Mouse (Mus musculus) heart, postnatal 0 days (tissue): ENCODE measurements at regions not wholly inside any gene's neighbourhood (a gene's known extent, or its start where the extent isn't known, plus 50 kb on each side); places are given as distances from the start of the nearest gene placed in this dataset.

Source experiments
- ATAC-seq: fragments of 200-750 bp; cut with Nextera tagmentation; 2 replicates; pipeline ENCODE4 v1.8.0; 2017; ENCODE audit warnings: low read depth, moderate number of reproducible peaks, moderate library complexity; ENCODE audit not compliant: insufficient read depth
- DNase-seq: peaks from one replicate; pipeline ENCODE4 v3.0.0-alpha.2; 2016; ENCODE audit warnings: low spot score
- H3K27ac ChIP-seq: fragments of 300-500 bp; sonication (generic); 2 replicates; pipeline ENCODE4 v1.5.1; 2014; ENCODE audit warnings: low read depth, mild to moderate bottlenecking
- H3K27me3 ChIP-seq: fragments of 300-500 bp; sonication (generic); 2 replicates; pipeline ENCODE4 v1.6.1; 2014; ENCODE audit warnings: low read length, mixed read lengths; ENCODE audit not compliant: control insufficient read depth, insufficient read depth
- H3K36me3 ChIP-seq: fragments of 300-500 bp; sonication (generic); replicated peaks from 2 replicates; pipeline ENCODE4 v1.6.1; 2014; ENCODE audit warnings: low read length, mixed read lengths; ENCODE audit not compliant: control insufficient read depth, insufficient read depth
- H3K4me1 ChIP-seq: fragments of 300-500 bp; sonication (generic); 2 replicates; pipeline ENCODE4 v1.6.1; 2014; ENCODE audit warnings: antibody characterized with exemption; ENCODE audit not compliant: control insufficient read depth, insufficient read depth
- H3K4me2 ChIP-seq: fragments of 300-500 bp; sonication (generic); 2 replicates; pipeline ENCODE4 v1.6.1; 2014; ENCODE audit warnings: low read depth, mild to moderate bottlenecking, low read length, moderate library complexity
- H3K4me3 ChIP-seq: fragments of 300-500 bp; sonication (generic); 2 replicates; pipeline ENCODE4 v1.5.1; 2014; ENCODE audit warnings: low read depth, low read length
- H3K9ac ChIP-seq: fragments of 300-500 bp; sonication (generic); replicated peaks from 2 replicates; pipeline ENCODE4 v1.6.1; 2014; ENCODE audit warnings: low read depth, low read length, mixed read lengths
- H3K9me3 ChIP-seq: fragments of 300-500 bp; sonication (generic); replicated peaks from 2 replicates; pipeline ENCODE4 v1.6.1; 2016; ENCODE audit warnings: low read length; ENCODE audit not compliant: control insufficient read depth
- CTCF ChIP-seq: IDR thresholded peaks from 2 replicates; pipeline ENCODE4 v1.5.1; 2016; ENCODE audit warnings: antibody characterized with exemption, control low read depth, low read depth
- EP300 ChIP-seq: IDR thresholded peaks from 2 replicates; pipeline ENCODE4 v1.6.1; 2016; ENCODE audit warnings: antibody characterized with exemption, low read depth
- WGBS: fragments of 180-500 bp; shearing (Covaris S2); extraction: QIAGEN DNeasy Blood & Tissue Kit; methylation state at CpG from one replicate; pipeline ENCODE4 v1.1.7; 2014; 5-methylcytosine and 5-hydroxymethylcytosine counted together

GRCm38 (mm10) chr14:118318524-118318923, 51.8 kb downstream of the Gm9376 start:
- WGBS, result 41% methylated on average over 11 of the region's 11 CpGs
- H3K4me2 ChIP-seq, result no peak overlapping the region
- H3K36me3 ChIP-seq, result no peaks in the 10 kb centered on the region
- H3K27ac ChIP-seq, result no peak overlapping the region
- no peak overlapping the region for H3K4me3 ChIP-seq
- no peak overlapping the region for H3K9ac ChIP-seq
- TF ChIP-seq EP300 (no peak), CTCF (no peak)
- DNase-seq, result no peak
- no peaks in the 10 kb centered on the region for H3K4me1 ChIP-seq
- no peak for ATAC-seq
- H3K9me3 ChIP-seq, result no peaks in the 10 kb centered on the region
- H3K27me3 ChIP-seq, result peaks cover 24% of the 10 kb centered on the region; the same call in 1 of the 2 replicates

DNA sequence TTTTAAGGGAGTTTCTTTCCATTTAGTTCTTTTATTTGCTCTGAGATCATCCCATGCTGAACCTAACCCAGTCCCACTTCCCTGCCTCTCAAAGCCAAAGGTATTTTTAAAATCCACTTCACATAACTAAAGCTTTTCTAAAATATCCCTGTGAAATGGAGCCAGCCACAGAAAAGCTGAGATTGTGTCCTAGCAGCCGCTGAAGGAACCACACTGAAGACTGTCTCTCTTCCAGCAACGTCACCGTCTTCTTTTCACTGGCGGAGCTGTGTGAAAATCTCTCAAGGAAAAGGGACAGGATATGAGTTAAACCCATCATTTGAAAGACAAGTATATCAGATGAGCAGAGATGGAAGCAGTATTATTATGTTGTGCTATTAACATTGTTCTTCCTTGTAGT, 53.3 kb downstream of the Gm9376 start:
- H3K9me3 ChIP-seq, result no peaks in the 10 kb centered on the region
- no peak overlapping the region for H3K4me2 ChIP-seq
- TF ChIP-seq CTCF (no peak), EP300 (no peak)
- no peak overlapping the region for H3K9ac ChIP-seq
- DNase-seq (no peak), ATAC-seq (no peak)
- H3K27me3 ChIP-seq, result peaks cover 24% of the 10 kb centered on the region; the same call in 1 of the 2 replicates
- H3K36me3 ChIP-seq, result no peaks in the 10 kb centered on the region
- no peaks in the 10 kb centered on the region for H3K4me1 ChIP-seq
- WGBS, result 69% methylated on average over 4 of the region's 4 CpGs
- H3K4me3 ChIP-seq, result no peak overlapping the region
- no peak overlapping the region for H3K27ac ChIP-seq

DNA sequence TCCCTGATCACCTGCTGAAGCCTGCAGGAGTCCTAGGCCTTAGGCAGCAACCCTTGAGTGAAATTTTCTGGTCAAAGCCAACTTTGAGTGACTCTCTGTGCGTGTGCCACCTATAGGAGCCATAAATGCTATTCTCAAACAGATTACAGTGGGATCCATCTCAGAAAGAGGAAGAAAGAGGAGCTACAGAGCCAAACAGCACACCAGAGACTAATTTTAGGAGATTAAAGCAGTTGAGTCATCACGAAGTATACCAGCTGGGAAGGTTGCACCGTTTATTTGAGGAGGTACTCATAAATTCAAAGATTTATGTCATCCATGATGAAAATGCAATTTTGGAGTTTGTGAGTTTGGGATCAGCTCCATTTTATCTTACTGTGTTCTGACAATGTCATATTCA, 54.3 kb downstream of the Gm9376 start:
- no peak for ATAC-seq
- Histone ChIP-seq H3K9me3 (no peaks in the 10 kb centered on the region), H3K4me1 (no peaks in the 10 kb centered on the region), H3K4me3 (no peak overlapping the region), H3K27me3 (peaks cover 24% of the 10 kb centered on the region; the same call in 1 of the 2 replicates), H3K4me2 (no peak overlapping the region), H3K27ac (no peak overlapping the region), H3K9ac (no peak overlapping the region), H3K36me3 (no peaks in the 10 kb centered on the region)
- DNase-seq, result no peak
- 74% methylated on average over 3 of the region's 3 CpGs for WGBS
- no peak for TF ChIP-seq CTCF
- TF ChIP-seq EP300, result no peak

GRCm38 (mm10) chr14:118322003-118322821, 55.5 kb downstream of the Gm9376 start:
- DNase-seq (no peak), ATAC-seq (no peak)
- H3K27me3 ChIP-seq, result peaks cover 24% of the 10 kb centered on the region; the same call in 1 of the 2 replicates
- no peaks in the 10 kb centered on the region for H3K9me3 ChIP-seq
- H3K9ac ChIP-seq, result no peak overlapping the region
- H3K36me3 ChIP-seq, result no peaks in the 10 kb centered on the region
- H3K4me2 ChIP-seq, result peak overlapping the region; percentile 57
- no peak overlapping the region for H3K27ac ChIP-seq
- H3K4me3 ChIP-seq, result peak overlapping the region; percentile 34
- H3K4me1 ChIP-seq, result no peaks in the 10 kb centered on the region
- no peak for TF ChIP-seq EP300
- TF ChIP-seq CTCF, result no peak
- WGBS, result 18% methylated on average over 26 of the region's 26 CpGs

DNA sequence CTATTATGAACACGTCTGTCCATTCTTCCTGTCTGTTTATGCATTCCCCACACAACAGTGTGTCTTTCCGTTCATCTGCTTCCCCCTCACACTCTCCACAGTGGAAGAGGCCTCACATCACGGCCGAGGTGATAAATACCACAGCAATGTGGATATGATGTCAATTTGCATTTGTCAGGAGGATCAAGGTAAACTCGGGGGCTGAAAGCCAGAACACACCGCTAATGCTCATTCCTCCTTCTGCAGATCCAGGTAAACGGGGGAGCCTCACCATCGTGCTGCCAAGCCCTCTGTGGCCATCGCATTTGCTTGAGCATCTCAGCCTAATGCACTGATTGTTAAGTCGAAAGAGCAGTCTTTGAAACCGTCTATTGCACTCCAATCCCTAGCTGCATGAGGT, 56.1 kb downstream of the Gm9376 start:
- Histone ChIP-seq H3K27ac (no peak overlapping the region), H3K9me3 (no peaks in the 10 kb centered on the region), H3K9ac (no peak overlapping the region), H3K4me3 (peak overlapping the region; percentile 34), H3K4me1 (no peaks in the 10 kb centered on the region), H3K27me3 (peaks cover 24% of the 10 kb centered on the region; the same call in 1 of the 2 replicates), H3K36me3 (no peaks in the 10 kb centered on the region), H3K4me2 (peak overlapping the region; percentile 57)
- ATAC-seq, result no peak
- DNase-seq, result no peak
- no peak for TF ChIP-seq CTCF
- TF ChIP-seq EP300, result no peak
- 19% methylated on average over 11 of the region's 11 CpGs for WGBS
